Mouse (Mus musculus): Measurements from ENCODE around the gene Nedd8.

Gene Nedd8

DNA sequence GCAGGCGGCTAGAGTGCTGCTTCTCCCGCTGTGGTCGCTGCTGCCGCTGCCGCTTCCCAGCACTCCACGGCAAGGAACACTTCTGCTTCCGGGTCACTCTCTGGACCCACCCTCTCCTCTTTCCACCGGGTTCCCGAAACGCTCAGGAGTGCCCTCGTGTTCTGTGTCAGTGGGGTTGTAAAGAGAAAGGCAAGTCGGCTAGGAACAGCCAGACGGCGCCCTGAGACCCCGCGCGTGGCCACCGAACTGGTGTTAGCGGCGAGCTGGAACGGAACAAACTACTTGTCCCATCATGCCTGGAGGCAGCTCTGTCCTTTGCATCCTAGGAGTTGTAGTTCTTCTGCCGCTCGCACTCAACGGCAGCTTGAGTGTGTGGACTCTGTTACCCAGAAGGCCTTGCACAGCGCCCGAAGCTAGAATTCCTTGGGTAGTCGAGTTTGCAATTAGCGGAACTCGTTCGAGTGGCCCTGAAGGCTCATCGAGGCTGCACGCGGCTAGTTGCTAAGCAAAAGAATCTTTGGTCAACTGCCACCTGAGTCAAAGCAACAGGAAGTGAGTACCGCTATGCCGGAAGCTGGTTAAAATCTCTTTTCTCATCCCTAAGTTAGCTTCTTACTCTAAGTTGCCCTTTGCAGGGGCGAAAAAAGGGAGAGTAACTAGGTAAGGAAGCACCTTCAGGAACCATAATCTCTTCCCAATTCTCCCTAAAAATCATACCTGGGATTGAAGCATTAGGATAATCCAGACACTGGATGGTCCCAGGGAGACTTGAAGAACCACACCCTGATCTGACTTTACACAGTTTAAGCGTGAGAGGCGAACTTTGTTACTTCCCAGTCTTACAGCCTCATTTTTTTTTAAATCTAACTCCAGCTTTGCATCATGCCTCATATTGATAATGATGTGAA lies at the start of gene Nedd8, which contains the start of gene Gmpr2:
Gene Nedd8, minus strand, starts transcription at position 292 of the 908 bp plus-strand sequence.
Gene Gmpr2, plus strand, starts transcription at position 109 of the 908 bp plus-strand sequence.
- peak; percentile 85 for DNase-seq

GRCm38 (mm10) chr14:55721076-55721475 lies 49.2 kb upstream of the Nedd8 start:
- DNase-seq = no peak

GRCm38 (mm10) chr14:55720666-55721065 lies 48.7 kb upstream of the Nedd8 start:
- no peak for DNase-seq

GRCm38 (mm10) chr14:55719737-55720136 lies 47.8 kb upstream of the Nedd8 start:
- no peak for DNase-seq

- DNase-seq = no peak
Observed at GRCm38 (mm10) chr14:55716884-55717283, 45.0 kb upstream of the Nedd8 start.

DNA sequence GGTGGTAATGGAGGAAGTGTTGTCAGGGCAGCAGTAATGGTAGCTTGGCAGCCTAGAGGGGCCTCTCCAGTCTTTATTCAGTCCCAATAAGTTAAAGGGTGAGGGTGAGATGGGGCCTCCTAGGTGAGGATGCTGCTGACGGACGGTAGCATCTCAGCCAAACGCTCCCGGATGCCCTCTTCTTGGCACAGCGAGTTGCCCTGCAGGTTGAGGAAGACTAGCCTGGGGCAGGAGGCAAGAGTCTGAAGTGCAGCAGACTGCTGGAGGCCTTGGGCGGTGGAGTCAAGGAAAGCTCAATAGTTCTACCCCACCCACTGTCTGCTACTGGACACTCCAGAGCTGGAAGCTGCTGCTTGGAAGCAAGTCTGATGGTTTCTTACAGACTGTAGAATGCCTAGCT lies 44.3 kb upstream of the Nedd8 start:
- no peak for DNase-seq

GRCm38 (mm10) chr14:55714893-55715292 lies 43.0 kb upstream of the Nedd8 start:
- DNase-seq = peak; percentile 31

DNA sequence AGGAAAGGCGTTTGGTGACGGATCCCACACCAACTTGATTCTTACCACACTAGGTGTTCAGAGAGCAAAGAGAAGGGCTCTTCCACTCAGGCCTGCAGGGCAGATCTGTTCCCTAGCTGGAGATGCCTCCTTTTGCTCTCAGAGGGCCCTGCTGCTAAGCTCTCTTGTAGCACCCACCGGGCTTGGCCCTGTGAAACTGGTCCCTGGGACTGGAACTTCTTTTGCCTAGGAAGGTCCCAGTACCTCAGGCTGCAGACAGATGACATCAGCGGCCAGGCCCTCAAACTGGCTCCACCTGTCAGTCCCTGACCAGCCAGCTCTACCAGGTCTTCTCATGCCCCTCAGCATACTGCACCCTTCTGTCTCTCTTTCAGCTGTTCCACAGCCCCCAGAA lies 41.8 kb upstream of the Nedd8 start, which contains the start of gene Tgm1:
Gene Tgm1, minus strand, starts transcription at position 198 of the 394 bp plus-strand sequence.
- no peak for DNase-seq

DNA sequence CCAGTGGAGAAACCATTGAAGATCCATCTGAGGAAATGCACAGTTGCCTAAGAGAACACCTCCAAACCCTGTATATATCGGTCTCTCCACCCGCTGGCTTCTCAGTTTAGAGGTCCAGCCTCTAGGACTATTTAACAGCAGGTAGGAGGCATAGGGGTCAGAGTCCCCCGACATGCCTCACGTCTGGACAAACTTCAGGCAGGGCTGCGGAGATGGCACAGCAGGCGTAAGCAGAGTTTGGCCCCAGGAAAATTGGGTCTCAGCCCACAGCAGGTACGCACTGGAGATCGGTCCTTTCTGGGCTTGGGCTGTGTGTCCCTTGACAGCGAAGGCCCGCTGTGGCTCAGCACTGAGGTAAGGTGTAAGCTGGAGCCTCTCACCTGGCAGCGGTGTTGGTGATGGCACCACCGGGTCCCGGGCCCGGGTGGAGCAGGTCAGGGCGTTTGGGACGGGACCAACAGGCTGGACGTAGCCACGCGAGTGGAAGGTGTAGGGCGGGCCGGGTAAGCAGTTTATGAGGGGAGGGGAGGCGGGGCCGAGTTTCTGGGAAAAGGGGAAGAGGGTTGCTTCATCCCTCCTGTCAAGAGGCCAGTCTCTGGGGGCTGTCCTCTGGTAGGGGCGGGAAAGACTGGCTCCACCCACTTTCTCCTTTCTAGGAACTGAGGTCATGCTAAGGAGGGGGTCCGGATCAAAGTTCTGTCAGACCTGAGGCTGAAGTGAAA lies 41.2 kb upstream of the Nedd8 start:
- peak; percentile 66 for DNase-seq

GRCm38 (mm10) chr14:55711786-55712185 lies 39.9 kb upstream of the Nedd8 start:
- no peak for DNase-seq

DNA sequence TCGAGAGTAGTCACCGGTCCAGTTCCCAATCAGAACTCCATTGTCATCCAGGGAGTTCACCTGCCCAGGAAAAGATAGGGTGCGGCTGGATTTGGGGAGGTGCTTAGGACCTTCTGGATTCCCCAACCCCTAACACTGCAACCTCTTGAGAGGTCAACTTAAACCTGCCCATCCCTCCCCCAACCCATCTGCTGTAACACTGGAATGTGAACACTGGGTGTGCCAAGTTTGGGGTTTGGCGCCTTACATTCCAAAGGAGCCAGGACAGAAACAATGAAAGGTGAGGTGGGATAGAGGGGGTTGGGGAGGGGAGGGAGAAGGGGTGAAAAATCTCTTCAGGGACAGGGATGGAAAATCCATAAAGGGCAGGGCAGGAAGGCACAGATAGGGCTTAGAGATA lies 37.6 kb upstream of the Nedd8 start:
- DNase-seq = no peak

- no peak for DNase-seq
Observed at GRCm38 (mm10) chr14:55707397-55707796, 35.5 kb upstream of the Nedd8 start.

GRCm38 (mm10) chr14:55706051-55706600 lies 34.2 kb upstream of the Nedd8 start:
- DNase-seq = no peak

GRCm38 (mm10) chr14:55702761-55703160 lies 30.8 kb upstream of the Nedd8 start:
- DNase-seq = no peak

- no peak for DNase-seq
Observed at GRCm38 (mm10) chr14:55701131-55701530, 29.2 kb upstream of the Nedd8 start.

- no peak for DNase-seq
Observed at GRCm38 (mm10) chr14:55697226-55697625, 25.3 kb upstream of the Nedd8 start.

GRCm38 (mm10) chr14:55689433-55689832 lies 17.5 kb upstream of the Nedd8 start:
- DNase-seq = no peak

- no peak for DNase-seq
Observed at GRCm38 (mm10) chr14:55682118-55682493, 10.2 kb upstream of the Nedd8 start.

GRCm38 (mm10) chr14:55681160-55682117 lies 9.5 kb upstream of the Nedd8 start, which contains the start of gene Tinf2:
Gene Tinf2, minus strand, starts transcription at chr14:55681820.
- DNase-seq = peak; percentile 94

GRCm38 (mm10) chr14:55677615-55678014 lies 5.7 kb upstream of the Nedd8 start:
- no peak for DNase-seq

DNA sequence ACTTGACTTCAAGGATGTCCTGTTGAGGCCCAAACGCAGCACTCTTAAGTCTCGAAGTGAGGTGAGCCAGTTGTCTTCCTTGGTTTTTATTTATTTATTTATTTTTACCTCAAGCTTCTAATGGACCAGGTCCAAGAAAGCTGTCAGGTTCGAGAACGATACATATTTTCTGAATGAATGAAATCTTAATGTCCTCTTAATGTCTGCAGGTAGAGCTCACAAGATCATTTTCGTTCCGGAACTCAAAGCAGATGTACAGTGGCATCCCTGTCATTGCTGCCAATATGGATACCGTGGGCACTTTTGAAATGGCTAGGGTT lies 777 bp upstream of the Nedd8 start:
- no peak for DNase-seq

DNA sequence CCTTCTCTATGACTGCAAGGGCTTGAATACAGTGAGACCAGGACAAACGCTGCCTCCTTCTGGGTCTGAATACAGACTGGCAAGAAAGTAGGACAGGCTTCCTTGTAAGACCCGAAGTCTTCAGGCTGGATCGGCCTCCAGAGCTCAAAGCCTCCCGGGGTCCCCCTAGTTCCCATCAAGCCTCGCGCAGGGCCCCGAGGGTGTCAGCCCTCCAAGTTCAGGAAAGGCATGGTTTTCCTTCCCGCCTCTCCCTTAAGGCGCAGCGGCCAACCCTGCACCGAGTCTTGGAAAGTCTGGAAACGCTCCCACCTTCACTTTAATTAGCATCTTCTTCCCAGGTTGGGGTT lies 465 bp downstream of the Nedd8 start:
- DNase-seq = no peak

DNA sequence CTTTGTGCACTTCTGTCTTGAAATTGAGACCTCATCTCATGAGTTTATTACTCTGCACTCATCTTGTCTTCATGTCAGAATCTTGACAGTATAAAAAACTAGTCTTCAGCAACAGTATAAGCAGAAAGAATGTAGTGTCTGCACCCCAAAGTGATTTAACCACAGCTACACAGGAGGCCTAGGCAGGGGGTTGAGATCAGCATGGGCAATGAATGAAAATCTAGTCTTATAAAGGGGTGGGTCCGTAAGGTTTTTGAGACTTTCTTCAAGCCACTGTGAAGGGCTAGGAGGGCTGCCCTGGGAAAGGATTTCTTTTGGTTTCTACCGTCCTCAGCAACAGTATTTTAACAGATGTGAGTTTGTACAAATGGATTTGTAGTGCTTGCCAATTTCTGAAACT lies 11.3 kb downstream of the Nedd8 start:
- DNase-seq = no peak
